Mouse (Mus musculus) heart, postnatal 0 days (tissue): ENCODE data around the gene Hdlbp. TPM values are rescaled to one million over a fixed set of nuclear protein-coding genes. Genes with fewer than 3 reads are reported as not detected.
A peak's percentile ranks its signal among the peaks of the same experiment; 100 is the strongest.
"Not testable (repeated sequence)": the region's sequence is repeated elsewhere in the genome, so short reads cannot be mapped to it uniquely, and the experiment has no call there.

Experiments
- ATAC-seq: fragments of 200-750 bp; cut with Nextera tagmentation; 2 replicates; pipeline ENCODE4 v1.8.0; 2017; ENCODE audit warnings: low read depth, moderate number of reproducible peaks, moderate library complexity; ENCODE audit not compliant: insufficient read depth
- DNase-seq: peaks from one replicate; pipeline ENCODE4 v3.0.0-alpha.2; 2016; ENCODE audit warnings: low spot score
- H3K27ac ChIP-seq: fragments of 300-500 bp; sonication (generic); 2 replicates; pipeline ENCODE4 v1.5.1; 2014; ENCODE audit warnings: low read depth, mild to moderate bottlenecking
- H3K27me3 ChIP-seq: fragments of 300-500 bp; sonication (generic); 2 replicates; pipeline ENCODE4 v1.6.1; 2014; ENCODE audit warnings: low read length, mixed read lengths; ENCODE audit not compliant: control insufficient read depth, insufficient read depth
- H3K36me3 ChIP-seq: fragments of 300-500 bp; sonication (generic); replicated peaks from 2 replicates; pipeline ENCODE4 v1.6.1; 2014; ENCODE audit warnings: low read length, mixed read lengths; ENCODE audit not compliant: control insufficient read depth, insufficient read depth
- H3K4me1 ChIP-seq: fragments of 300-500 bp; sonication (generic); 2 replicates; pipeline ENCODE4 v1.6.1; 2014; ENCODE audit warnings: antibody characterized with exemption; ENCODE audit not compliant: control insufficient read depth, insufficient read depth
- H3K4me2 ChIP-seq: fragments of 300-500 bp; sonication (generic); 2 replicates; pipeline ENCODE4 v1.6.1; 2014; ENCODE audit warnings: low read depth, mild to moderate bottlenecking, low read length, moderate library complexity
- H3K4me3 ChIP-seq: fragments of 300-500 bp; sonication (generic); 2 replicates; pipeline ENCODE4 v1.5.1; 2014; ENCODE audit warnings: low read depth, low read length
- H3K9ac ChIP-seq: fragments of 300-500 bp; sonication (generic); replicated peaks from 2 replicates; pipeline ENCODE4 v1.6.1; 2014; ENCODE audit warnings: low read depth, low read length, mixed read lengths
- H3K9me3 ChIP-seq: fragments of 300-500 bp; sonication (generic); replicated peaks from 2 replicates; pipeline ENCODE4 v1.6.1; 2016; ENCODE audit warnings: low read length; ENCODE audit not compliant: control insufficient read depth
- CTCF ChIP-seq: IDR thresholded peaks from 2 replicates; pipeline ENCODE4 v1.5.1; 2016; ENCODE audit warnings: antibody characterized with exemption, control low read depth, low read depth
- EP300 ChIP-seq: IDR thresholded peaks from 2 replicates; pipeline ENCODE4 v1.6.1; 2016; ENCODE audit warnings: antibody characterized with exemption, low read depth
- WGBS: fragments of 180-500 bp; shearing (Covaris S2); extraction: QIAGEN DNeasy Blood & Tissue Kit; methylation state at CpG from one replicate; pipeline ENCODE4 v1.1.7; 2014; 5-methylcytosine and 5-hydroxymethylcytosine counted together
- polyA plus RNA-seq: library from polyadenylated mRNA; unstranded; fragments of >200 nt; fragmentation: Nextera tagmentation; extraction: Ambion mirVana; gene quantifications from 2 replicates; pipeline ENCODE4 v1.2.1, GENCODE M21; 2015
- total RNA-seq: library from RNA; depleted of rRNA; stranded (reverse); fragments of >200 nt; gene quantifications from 2 replicates; pipeline ENCODE4 v1.2.3, GENCODE M21; 2014; ENCODE audit warnings: low replicate concordance

Gene Hdlbp
- total and polyA plus RNA-seq, 2 experiments from 2014 or later = 89.0 to 154 TPM

DNA sequence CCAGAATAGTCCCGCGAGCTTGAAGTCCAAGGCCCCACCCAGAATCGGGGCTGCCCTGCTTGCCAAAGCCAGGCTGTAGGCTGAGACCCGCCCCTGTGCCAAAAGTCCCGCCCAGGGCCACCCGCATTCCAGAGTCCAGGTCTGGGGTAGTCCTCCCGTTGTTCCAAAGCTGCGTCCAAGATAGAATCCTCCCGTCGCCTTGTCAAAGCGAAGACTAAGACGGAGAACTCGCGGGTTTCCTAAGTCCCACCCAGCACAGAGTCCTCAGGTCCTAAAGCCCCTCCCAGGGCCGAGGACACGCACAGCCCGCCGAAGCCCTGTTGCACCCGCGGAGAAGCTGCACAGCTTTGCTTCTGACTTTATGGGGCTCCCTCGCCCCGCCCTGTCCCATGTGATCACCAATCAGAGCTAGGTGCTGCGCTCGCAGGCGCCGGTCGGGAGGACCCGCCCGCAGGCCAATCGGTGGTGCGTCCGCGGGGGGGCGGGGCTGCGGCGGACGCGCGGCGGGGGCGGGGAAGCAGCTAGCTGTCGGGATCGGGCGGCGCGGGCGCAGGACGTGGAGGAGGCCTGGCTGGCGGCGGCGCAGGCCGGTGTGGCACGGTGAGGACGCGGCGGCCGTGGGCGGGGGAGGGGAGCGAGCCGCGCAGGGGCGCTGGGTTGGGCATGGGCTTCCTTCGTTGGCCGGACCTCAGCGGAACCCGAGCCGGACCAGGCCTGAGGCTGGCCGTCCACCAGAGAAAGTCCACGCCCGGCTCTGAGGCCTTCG is 33.2 kb upstream of the Hdlbp start, which contains the start of gene Farp2:
TSS of gene Farp2 (plus strand) at position 495 of the 766 bp plus-strand sequence.
- ATAC-seq = peak; percentile 98
- Histone ChIP-seq H3K9me3 (no peaks in the 10 kb centered on the region), H3K4me1 (peaks cover 8% of the 10 kb centered on the region), H3K27me3 (no peaks in the 10 kb centered on the region), H3K4me3 (peak within 1 kb of the TSS; percentile 87), H3K27ac (peak within 1 kb of the TSS; percentile 93), H3K9ac (peak within 1 kb of the TSS; percentile 86), H3K4me2 (peak within 1 kb of the TSS; percentile 95), H3K36me3 (peaks cover 10% of the 10 kb centered on the region; the same call in 1 of the 2 replicates)
- WGBS = under 1% methylated on average over 68 of the region's 71 CpGs
- peak; percentile 96 for DNase-seq
- TF ChIP-seq CTCF (no peak), EP300 (no peak)

DNA sequence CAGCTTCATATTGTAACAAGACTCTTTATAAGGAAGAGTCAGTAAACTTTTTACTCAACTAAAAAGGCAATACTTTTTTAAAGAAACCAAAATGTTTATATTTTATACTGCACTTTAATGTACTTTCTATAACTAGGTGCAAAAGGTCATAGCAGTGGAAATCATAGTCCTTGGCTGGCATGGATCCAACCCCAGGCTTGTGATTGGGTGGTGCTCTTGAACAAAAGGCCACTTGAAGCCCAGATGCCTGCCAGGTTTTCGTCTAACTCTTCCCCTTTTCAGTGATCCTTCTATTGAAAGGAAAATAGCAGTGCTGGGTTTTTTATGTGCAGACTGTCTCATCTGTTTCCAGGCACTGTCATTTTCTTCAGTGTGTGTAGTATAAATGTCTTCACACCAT is 30.0 kb upstream of the Hdlbp start:
- H3K4me3 ChIP-seq, H3K27ac ChIP-seq, DNase-seq, H3K4me1 ChIP-seq, H3K9me3 ChIP-seq, ATAC-seq, H3K4me2 ChIP-seq, H3K27me3 ChIP-seq, H3K9ac ChIP-seq: not testable (repeated sequence)
- 18% methylated on average over 1 of the region's 1 CpGs for WGBS
- peaks cover 34% of the 10 kb centered on the region for H3K36me3 ChIP-seq

DNA sequence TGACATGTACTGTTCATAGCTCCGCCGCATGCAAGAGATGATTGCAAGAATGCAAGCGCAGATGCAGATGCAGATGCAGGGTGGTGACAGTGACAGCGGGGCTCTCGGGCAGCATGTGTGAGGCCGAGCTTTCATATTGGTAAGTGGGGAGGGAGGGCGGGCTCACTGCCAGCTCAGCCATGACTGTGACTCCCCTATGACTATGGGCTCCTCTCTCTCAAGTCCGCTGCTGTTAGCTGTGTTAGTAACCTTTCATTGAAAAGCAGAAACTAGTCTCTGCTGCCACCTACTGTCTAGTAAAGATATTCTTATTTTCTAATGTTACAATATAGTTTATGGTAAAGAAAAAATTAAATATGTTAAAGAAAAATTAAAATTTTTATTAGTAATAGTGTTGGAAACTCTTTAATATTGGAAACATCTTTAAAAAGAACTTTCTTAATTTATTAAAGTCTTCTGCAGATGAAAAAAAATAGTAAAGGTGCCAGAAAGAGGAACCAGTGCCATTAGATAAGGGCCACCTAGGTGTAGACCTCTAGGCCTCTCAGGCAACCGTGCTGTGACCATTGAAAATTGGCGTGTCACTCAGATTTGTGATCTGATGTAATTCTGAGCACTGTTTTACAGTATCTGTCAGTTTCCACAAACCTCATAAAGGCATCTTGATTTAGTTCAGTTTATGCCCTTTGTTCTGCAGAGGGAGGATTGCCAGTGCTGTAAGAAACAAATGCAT is 28.5 kb upstream of the Hdlbp start:
- Histone ChIP-seq H3K4me2 (no peak overlapping the region), H3K9ac (no peak overlapping the region), H3K36me3 (peaks cover 46% of the 10 kb centered on the region), H3K9me3 (no peaks in the 10 kb centered on the region), H3K4me3 (no peak overlapping the region), H3K4me1 (peaks cover 5% of the 10 kb centered on the region), H3K27me3 (no peaks in the 10 kb centered on the region), H3K27ac (no peak overlapping the region)
- TF ChIP-seq CTCF = peak; percentile 56
- no peak for TF ChIP-seq EP300
- DNase-seq (peak; percentile 81), ATAC-seq (no peak)
- 42% methylated on average over 10 of the region's 10 CpGs for WGBS

DNA sequence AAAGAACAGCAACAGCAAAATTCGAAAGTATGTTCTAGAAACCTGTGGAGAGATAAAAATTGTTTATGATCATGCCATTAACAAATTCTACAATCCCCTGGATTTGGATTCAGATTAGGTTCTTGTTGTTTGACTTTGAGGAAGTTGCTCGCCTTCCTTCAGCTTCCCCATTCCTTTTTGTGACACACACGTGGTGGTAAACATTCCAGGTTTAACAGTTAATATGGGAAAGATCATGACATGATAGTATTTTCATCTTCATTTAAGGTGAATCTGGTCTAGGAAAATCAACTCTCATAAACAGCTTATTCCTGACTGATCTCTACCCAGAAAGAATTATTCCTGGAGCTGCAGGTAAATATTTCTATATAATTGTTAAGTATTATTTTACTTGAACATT is 16.7 kb upstream of the Hdlbp start:
- H3K4me1 ChIP-seq = no peaks in the 10 kb centered on the region
- H3K27ac ChIP-seq = no peak overlapping the region
- no peak overlapping the region for H3K4me2 ChIP-seq
- 82% methylated on average over 3 of the region's 3 CpGs for WGBS
- H3K27me3 ChIP-seq = no peaks in the 10 kb centered on the region
- H3K9me3 ChIP-seq = no peaks in the 10 kb centered on the region
- no peak overlapping the region for H3K9ac ChIP-seq
- no peak overlapping the region for H3K4me3 ChIP-seq
- DNase-seq (no peak), ATAC-seq (no peak)
- TF ChIP-seq EP300 = no peak
- TF ChIP-seq CTCF = no peak
- peaks cover 59% of the 10 kb centered on the region for H3K36me3 ChIP-seq

DNA sequence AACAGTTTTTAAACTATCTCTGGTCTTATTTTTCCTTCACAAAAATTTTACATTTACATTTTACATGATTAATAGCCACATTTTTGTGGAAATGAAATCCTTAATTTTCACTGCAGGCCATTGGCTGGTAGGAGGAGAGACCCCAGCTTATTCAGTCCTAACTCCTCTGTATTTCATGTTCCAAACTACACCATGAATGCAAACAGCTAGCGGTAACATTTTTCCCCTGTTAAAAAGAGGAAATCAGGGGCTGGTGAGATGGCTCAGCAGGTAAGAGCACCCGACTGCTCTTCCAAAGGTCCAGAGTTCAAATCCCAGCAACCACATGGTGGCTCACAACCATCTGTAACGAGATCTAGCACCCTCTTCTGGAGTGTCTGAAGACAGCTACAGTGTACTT is 7.7 kb upstream of the Hdlbp start:
- not testable (repeated sequence) for H3K27ac ChIP-seq, H3K27me3 ChIP-seq, ATAC-seq, H3K4me3 ChIP-seq, H3K36me3 ChIP-seq, H3K9me3 ChIP-seq, DNase-seq, H3K4me2 ChIP-seq, H3K9ac ChIP-seq
- peaks cover 18% of the 10 kb centered on the region for H3K4me1 ChIP-seq
- WGBS = 90% methylated on average over 2 of the region's 3 CpGs
